Mouse (Mus musculus) right cerebral cortex, postnatal 36 days (tissue): ENCODE data around the gene Gatd1.
A peak's percentile ranks its signal among the peaks of the same experiment; 100 is the strongest.
"Not testable (repeated sequence)": the region's sequence is repeated elsewhere in the genome, so short reads cannot be mapped to it uniquely, and the experiment has no call there.

Source experiments
- DNase-seq, 2 experiments: peaks; one replicate each; pipeline ENCODE4 v3.0.0; 2022; ENCODE audit warnings: low spot score in 2 of 2, mixed read lengths in 1 of 2

The Gatd1 gene

GRCm38 (mm10) chr7:141413809-141414584 lies at the start of gene Gatd1:
Gene Gatd1 (minus strand): TSS chr7:141414136.
- peak; percentile 96 to 97 for DNase-seq

DNA sequence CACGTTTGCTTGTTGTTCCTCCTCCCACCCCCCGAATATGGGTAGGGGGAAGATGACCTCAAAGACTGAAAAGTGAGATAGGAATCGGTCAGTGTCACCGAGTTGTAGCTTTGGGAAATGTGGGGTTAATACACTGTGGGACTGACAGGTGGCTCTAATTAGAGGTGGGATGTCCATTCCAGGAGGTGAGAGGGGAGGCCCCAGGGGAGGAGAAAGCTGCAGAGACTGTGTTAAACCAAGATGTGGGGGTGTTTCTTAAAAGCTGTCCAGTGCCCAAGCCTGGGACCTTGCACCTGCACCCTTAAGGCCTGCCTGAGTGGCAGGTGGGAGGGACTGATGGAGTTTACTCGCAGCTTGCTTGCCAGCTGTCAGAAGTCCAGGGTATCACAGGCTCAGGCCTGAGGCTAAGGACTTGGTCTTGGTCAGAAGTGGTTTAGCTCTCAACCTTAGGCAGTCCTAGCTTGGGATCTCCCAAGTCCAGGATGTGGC lies 48.4 kb upstream of the Gatd1 start:
- no peak for DNase-seq

DNA sequence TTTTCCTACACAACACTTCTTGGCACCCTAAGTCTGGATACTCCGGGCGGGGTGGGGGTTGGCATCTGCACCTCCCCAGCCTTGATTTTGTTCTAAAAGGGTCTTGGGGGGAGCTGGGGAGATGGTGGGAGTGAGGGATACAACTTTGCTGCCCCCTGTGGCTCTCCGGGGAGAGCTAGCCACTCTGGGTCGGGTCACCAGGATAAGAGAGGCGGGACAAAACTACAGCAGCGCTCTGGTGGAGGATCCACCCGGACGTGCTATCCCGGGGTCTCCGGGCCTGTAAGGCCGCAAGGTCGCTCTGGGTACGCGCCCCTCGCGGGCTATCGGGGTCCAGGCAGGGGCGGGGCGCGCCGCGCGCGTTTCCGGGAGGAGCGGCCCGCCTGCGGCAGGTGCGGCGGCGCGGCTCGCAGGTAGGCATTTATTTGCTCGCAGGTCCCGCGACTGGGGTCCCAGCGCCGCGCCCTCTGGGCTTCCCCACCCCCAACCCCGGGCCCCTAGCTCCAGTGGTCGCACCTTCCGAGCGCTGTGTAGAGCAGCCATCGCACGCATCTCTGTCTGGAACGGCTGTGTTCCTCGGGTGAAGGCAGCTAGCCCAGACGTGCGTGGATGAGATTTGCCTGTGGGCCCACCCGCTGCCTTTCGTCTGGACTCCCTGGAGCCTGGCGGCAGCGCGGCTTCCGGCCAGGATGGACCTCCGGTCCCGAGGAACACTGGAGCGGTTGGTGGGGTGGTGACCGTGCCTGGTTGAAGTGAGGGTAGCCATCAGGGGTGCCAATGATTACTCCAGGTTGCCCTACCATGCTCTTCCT lies 47.8 kb upstream of the Gatd1 start:
- DNase-seq = no peak

- DNase-seq = no peak
These were observed 46.6 kb upstream of the Gatd1 start, which contains the start of gene Cracr2b for GRCm38 (mm10) chr7:141460391-141461113. Gene Cracr2b (plus strand): TSS chr7:141461094.

DNA sequence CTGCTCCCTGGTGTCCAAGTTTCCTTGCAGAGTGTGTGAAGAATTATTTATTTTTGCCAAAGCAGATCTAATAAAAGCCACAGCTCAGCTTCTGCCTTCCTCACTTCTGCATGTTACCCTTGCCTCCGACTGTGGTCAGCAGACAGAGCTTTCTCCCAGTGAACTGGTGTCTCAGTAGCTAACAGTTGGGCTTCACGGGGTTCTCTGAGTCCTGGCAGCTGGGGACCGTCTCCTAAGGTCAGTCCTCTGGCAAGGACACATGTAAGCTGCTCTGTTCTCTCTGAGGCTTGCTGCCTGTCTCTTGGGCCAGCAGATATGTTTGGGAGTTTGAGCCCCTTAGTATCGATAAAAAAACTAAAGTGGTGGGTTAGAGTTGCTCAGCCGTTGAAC lies 46.1 kb upstream of the Gatd1 start:
- no peak for DNase-seq

GRCm38 (mm10) chr7:141459301-141459711 lies 45.4 kb upstream of the Gatd1 start:
- DNase-seq = no peak

DNA sequence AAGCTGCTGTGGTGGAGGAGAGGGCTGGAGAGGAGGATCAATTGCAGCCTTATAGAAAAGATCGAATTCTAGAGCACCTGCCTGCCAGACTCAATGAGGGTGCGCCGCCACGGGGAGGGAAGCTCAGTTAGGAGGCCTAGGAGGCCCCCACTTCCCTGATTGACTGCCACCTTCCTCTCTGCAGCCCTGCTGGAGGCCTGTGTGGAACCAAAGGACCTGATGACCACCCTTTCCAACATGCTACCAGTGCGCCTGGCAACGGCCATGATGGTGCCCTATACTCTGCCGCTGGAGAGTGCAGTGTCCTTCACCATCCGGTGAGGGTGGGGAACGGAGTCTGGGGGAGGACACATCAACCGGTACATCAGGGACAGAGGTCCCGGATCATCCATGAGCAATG lies 44.7 kb upstream of the Gatd1 start:
- DNase-seq = no peak

DNA sequence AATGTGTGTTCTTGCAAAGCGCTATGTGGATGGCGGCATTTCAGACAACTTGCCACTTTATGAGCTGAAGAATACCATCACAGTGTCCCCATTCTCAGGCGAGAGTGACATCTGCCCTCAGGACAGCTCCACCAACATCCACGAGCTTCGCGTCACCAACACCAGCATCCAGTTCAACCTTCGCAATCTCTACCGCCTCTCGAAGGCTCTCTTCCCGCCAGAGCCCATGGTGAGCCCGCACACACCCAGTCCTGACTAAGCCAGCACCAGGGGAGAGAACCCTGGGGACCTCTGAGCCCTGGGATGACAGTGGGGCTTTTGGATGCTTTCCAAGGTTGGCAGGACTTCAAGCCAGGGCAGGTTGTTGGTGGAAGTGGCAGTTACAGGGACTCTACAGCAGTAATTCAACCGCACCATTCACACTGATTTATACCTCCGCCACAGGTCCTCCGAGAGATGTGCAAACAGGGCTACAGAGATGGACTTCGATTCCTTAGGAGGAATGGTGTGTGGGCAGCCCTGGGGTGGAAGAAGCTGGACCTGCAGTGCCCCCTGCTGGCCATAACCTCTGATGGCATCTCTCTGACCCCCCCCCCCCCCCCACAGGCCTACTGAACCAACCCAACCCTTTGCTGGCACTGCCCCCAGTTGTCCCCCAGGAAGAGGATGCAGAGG lies 44.2 kb upstream of the Gatd1 start:
- DNase-seq = no peak

- no peak for DNase-seq
These were observed 43.3 kb upstream of the Gatd1 start for GRCm38 (mm10) chr7:141457236-141457635.

DNA sequence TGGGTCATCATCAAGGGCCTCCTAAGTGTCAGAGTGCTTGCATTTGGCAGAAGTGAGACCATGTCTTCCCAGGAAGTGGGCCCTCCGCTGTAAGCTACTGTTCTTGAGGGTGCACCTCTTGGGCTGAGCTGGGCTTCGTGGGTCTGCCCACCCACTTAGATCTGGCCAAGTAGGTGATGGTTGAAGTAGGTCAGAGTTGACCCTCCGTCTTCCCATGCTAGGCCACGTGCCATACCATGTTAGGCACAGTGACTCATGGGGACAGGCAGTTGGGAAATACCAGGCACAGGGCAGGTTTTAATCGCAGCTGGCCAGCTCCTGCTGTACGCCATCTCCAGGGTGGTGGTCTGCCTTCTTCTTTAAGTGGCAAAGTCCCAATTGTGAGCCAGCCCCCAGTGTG lies 42.8 kb upstream of the Gatd1 start:
- no peak for DNase-seq

GRCm38 (mm10) chr7:141455610-141456314 lies 41.8 kb upstream of the Gatd1 start:
- DNase-seq = no peak

DNA sequence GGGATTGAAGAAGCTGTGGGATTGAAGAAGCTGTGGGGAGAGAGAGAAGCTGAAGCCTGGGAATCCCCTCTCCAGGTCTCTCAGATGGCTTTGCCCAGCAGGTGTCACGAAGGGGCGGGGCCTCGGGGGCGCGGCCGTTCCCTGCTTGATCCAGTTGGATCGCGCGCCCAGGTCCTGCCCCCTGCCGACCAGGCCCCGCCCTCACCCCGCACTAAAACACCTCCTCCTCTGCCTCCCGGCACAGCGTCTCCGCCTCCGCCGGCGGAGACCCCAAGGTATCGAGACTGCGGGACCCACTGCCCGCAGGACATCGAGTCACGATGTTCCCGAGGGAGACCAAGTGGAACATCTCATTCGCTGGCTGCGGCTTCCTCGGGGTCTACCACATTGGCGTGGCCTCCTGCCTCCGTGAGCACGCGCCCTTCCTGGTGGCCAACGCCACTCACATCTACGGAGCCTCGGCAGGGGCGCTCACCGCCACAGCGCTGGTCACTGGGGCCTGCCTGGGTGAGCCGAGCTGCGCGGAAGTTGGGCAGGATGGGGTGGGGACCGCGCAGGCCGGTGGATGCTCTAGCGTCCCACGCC lies 41.1 kb upstream of the Gatd1 start, which contains the start of gene Pnpla2:
Gene Pnpla2 (plus strand): TSS at position 232 of the 585 bp plus-strand sequence.
- peak; percentile 87 to 89 for DNase-seq

DNA sequence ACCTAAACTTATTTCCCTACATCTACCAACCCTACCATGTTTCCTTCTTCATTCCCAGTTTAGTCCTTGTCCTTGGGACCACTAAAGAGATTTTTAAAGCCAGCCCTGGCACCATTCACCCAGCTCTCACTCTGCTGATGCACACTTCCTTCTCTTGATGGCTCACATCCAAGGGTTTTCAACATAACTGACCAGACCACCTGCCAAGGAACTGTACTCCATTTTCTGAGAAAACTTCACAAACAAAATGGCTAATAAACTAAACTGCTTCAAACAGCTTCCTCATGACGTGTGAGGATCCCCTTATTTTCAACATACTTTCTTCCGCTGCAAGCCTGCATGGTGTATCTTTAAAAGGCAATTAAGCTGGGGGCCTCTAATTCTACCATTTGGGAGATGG lies 39.7 kb upstream of the Gatd1 start:
- DNase-seq = no peak

- DNase-seq = no peak
These were observed 38.0 kb upstream of the Gatd1 start for GRCm38 (mm10) chr7:141451928-141452327.

GRCm38 (mm10) chr7:141447110-141447991 lies 33.4 kb upstream of the Gatd1 start, which contains the start of gene Rplp2:
Gene Rplp2 (plus strand): TSS chr7:141447370.
- DNase-seq = peak; percentile 92 to 93

GRCm38 (mm10) chr7:141446374-141446773 lies 32.4 kb upstream of the Gatd1 start:
- DNase-seq = not testable (repeated sequence)

- no peak for DNase-seq
These were observed 29.9 kb upstream of the Gatd1 start, which contains the start of gene Pidd1 for GRCm38 (mm10) chr7:141443828-141444237. Gene Pidd1 (minus strand): TSS chr7:141444025.

- DNase-seq = no peak
These were observed 29.3 kb upstream of the Gatd1 start for GRCm38 (mm10) chr7:141443081-141443821.
